Mouse (Mus musculus) c-Kit-positive CD71-positive TER-119-positive erythroid progenitor cells, embryonic 14.5 days (primary cell): ENCODE data around the gene Tesc.
A peak's percentile ranks its signal among the peaks of the same experiment; 100 is the strongest.

ENCODE experiments used
- DNase-seq: peaks from one replicate; pipeline ENCODE4 v3.0.0-alpha.2; 2013; ENCODE audit warnings: low spot score

Tesc gene

DNA sequence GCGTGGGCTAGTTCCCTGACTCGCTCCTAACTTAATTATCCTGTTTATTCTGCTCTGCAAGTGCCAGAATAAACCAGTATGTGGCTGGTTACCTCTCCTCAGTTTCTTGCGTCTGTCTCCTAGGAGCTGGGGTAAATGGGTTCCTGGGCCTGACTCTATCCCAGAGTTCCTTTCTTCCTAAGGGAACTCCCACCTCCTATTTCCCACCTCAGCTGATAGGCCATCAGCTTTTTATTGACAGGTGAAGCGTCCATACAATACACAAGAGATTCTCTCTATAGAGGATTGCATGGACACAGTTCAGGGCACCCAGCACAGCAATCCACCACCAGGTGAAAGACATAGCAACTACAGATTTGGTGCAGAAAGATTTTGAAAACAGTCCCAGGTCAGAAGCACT lies 16.2 kb downstream of the Tesc start:
- no peak for DNase-seq

GRCm38 (mm10) chr5:118044907-118045306 lies 17.4 kb downstream of the Tesc start:
- DNase-seq, result no peak

GRCm38 (mm10) chr5:118045385-118045784 lies 17.8 kb downstream of the Tesc start:
- DNase-seq, result no peak

DNA sequence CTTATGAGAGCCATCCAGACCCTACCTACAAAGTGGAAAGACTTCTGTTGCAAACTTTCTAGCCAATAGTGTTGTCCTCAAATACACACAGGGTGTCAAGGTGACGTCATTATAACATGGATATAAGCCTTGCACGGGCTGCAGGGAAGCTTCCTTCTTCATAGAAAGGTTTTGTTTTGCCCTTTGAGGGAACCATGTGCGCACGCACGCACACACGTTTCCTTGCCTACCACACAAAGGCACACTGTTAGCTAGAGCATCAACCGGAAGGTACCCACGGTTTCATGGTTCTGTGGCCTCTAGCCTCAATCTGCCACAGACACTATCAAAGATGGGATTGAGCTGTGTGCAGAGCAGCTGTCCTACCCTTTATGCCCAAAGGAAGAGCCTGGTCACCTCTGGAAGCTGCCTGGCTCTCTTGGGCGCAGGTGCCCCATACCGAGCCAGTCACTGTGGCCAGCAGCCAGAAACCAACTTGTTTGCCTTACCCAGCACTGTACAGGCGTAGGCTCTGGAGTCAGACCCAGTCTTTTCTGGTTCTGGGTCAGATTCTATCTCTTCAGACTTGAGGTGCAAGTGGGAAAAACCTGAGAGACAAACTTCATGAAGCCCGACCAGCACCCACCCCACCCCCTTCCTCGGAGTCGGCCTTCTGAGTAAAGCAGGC lies 19.7 kb downstream of the Tesc start:
- no peak for DNase-seq

- DNase-seq, result no peak
Measured at GRCm38 (mm10) chr5:118048412-118048811, 20.9 kb downstream of the Tesc start.

DNA sequence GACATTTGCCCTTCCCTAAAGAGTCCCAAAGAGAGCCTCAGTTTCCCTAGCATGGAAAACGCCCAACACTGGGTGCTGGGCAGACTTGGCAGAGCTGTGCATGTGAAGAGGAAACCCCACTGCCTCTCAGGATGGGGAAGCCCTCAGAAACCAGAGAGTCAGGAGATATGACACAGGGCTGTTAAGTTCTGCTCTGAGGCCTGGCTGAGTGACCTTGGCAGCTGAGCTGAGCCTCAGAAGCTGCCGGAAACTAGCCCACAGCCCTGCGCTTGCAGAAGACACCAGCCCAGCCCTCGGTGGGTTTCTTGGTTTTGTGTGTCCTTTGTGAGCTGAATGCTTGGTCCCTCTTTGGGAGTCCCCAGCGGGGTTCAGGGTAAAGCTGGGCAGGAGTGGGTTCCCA lies 21.4 kb downstream of the Tesc start:
- no peak for DNase-seq

GRCm38 (mm10) chr5:118050743-118051142 lies 23.2 kb downstream of the Tesc start:
- DNase-seq, result no peak

- no peak for DNase-seq
Measured at GRCm38 (mm10) chr5:118051981-118052662, 24.6 kb downstream of the Tesc start.

- no peak for DNase-seq
Measured at GRCm38 (mm10) chr5:118053205-118053604, 25.7 kb downstream of the Tesc start.

DNA sequence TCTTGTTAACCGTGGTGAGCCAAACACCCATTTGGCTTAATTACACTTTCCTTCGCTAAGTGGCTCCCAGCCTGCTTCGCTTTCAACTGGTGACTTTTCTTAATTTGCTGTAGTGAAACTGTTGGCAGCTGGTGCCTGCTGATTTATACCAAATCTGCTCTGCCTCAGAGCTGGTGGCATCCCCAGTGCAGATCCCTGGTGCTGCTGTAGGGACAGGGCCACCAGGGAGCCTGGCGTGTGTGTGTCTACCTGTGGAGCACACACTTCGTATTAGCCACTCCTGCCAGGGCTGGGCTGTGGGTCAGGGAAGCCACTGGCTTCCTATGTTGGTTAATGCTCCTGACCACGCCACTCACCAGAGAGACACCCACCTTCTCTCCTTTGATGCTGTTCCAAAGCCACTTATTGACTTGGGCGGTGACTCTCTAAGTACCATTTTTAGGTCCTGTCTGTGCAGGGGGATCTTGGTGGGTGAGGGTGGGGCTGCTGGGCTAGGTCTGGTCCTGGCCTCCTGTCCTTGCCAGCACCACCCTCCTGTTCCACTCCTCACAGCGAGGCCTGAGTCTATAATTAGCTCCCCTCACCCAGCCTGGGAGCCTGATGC lies 30.1 kb downstream of the Tesc start:
- no peak for DNase-seq

GRCm38 (mm10) chr5:118058858-118059257 lies 31.3 kb downstream of the Tesc start:
- DNase-seq, result no peak

DNA sequence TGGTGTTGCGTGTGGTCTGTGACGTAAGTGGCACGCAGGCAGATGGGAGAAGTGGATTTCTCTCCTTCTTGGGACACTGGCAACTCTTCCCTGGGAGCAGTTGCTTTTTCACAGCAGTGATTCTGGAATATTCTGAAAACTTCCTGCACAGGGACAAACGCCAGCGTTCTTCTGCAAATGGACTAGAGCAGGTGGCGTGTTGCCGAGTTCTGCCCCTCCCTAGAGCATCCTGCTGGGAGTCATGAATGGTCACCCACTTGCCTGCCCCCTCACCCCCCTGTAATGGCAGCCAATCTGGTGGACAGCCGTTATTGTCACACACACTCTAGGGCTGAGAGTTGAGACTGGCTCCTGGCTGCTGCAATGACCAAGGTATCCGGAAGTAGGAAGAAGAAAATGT lies 32.1 kb downstream of the Tesc start:
- no peak for DNase-seq

- DNase-seq, result no peak
Measured at GRCm38 (mm10) chr5:118061391-118061790, 33.8 kb downstream of the Tesc start.

- no peak for DNase-seq
Measured at GRCm38 (mm10) chr5:118063181-118063621, 35.7 kb downstream of the Tesc start.

DNA sequence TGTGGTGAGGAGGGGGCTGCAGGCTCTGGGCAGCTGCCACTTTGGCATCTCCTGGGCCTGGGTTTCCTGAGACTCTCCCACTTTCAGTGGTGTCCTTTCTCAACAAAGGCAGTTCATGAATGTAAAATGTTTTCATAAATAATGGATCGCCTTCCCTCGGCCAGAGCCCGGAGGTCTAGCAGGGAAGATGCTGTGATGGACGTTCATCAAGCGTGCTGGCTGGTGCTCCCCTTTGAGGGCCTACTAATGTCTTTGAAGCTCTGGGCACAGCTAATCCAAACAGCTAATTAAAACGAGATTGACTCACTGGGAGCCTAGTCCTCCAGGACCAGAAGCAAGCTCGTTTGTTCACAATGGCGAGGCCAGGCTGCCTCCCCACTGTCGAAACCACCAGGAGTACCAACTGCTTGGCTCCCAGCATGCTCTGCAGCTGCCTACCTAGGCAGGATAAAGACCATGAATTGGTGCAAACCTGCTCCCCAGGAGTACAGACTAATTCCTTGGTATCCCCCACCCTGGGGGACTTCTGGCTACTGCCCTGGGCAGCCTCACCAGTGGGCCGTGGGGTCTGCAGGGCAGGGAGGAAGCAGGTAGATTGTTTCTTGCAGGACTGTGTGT lies 36.9 kb downstream of the Tesc start:
- no peak for DNase-seq

GRCm38 (mm10) chr5:118065516-118066255 lies 38.1 kb downstream of the Tesc start:
- DNase-seq, result no peak

DNA sequence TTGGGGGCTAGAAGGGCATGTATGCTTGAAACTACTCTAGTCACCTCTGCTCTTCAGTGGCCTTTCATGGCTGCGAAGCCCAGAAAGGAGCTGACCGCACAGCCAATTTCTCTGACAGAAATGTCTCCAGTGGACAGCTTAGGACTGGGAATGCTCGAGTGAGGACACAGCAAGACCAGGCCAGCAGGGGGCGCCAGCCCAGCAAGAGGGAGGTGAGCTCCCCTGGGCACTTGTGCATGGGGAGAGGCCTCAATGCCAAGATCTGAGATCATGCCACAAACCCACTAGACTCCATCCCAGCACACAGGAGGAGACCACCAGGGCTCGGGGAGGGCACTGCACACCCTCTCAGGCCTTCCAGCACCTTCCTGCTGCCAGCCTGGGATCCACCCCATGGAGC lies 39.3 kb downstream of the Tesc start:
- peak; percentile 41 for DNase-seq

GRCm38 (mm10) chr5:118067572-118067971 lies 40.0 kb downstream of the Tesc start:
- DNase-seq, result no peak

DNA sequence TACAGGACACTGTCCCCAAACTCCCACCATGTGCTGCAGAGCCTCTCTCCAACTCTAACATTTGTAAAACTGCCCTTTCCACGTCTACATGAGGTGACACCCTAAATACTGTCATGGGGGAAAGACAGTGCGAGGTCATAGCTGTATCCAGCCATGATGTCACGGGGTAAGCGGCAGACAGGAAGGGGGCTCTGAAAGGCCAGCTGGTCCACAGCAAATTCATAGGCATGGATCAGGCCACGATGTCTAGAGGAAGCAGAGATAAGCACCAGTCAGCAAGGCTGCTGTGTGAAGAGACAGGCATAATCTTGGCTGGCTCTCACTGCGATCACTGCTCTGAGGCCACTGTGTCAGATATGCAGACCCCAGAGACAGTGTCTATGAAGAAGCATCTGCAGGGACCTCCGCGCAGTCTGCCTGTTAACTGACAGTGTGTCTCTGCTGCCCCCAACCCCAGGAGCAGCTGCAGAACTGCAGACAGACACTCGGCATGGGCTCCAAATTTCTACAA lies 40.5 kb downstream of the Tesc start:
- no peak for DNase-seq

- peak; percentile 54 for DNase-seq
Measured at GRCm38 (mm10) chr5:118069315-118069714, 41.8 kb downstream of the Tesc start.

DNA sequence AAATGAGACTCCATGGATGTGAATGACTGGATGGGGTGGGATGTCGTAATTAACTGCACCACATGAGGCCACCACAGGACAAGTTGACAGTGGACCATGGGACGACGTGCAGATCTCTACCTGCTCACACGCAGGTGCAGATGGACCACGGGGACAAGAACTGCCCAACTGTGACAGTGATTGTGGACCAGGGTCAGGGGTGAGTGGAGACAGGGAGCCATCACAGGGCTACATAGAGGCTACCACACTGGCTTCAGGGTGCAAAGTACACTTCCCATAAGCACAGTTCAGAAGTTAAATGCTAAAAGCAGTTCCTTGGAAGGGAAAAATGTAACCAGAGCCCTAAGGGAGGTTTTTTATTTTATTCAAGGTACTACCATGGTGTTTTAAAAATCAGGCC lies 44.2 kb downstream of the Tesc start:
- no peak for DNase-seq

DNA sequence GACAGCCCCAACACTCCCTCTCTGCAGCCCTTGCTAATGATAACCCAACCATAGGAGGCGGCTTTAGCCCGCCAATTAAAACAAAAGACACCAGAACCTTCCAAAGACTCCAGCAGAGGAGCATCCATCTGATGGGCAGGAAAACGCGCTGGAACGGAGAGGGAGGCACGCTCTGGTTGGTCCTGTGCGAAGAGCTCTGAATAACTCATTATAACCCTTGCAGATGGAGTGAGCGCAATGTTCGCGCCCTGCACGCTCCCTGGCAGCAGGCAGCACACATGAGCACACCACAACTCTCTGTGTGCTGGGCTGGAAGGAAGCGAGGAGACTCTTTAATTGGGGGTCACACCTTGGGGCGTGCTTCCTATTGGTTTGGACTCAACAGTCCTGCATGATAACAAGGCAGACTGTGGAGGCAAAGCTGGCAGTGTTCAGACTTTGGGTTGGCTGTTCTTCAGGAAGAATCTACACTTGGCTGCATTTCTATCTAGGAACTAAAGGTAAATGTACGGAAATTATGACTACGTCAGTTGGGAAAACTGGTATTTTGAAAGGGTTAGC lies 45.8 kb downstream of the Tesc start:
- DNase-seq, result no peak
